Mouse (Mus musculus): Measurements from ENCODE around the gene Ip6k1. TPM values are rescaled to one million over a fixed set of nuclear protein-coding genes. Genes with fewer than 3 reads are reported as not detected.

Gene Ip6k1
- polyA plus RNA-seq, 1 experiment from 2014 or later, result 80.6 TPM

DNA sequence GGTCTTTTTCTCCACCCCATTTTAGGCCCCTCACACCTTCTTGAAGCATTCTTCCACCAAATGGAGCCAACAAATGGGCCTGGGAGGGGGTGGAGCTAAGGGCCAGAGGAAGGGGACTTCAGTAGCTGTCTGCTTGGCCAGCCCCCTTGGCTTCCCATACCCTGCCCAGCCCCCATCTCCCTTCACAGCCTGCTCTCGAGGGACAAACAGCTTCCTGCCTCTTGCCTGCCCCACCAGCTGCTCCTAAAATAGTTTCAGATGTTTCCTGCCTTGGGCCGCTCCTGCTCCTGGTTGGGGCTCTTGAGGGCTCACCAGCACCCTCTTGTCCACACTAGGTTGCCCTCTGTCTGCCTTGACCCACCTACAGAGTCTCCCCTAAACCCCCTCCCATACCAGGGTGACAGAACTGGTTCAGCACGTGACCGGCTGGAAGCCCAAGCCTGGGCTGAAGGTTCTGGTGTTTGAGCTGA is 18.8 kb upstream of the Ip6k1 start:
- H3K27ac ChIP-seq, result peak overlapping the region; percentile 100
- WGBS, result 1% methylated on average over 4 of the region's 4 CpGs
- ATAC-seq (ENCODE audit: insufficient number of reproducible peaks, insufficient read depth, low FRiP score, low TSS enrichment, low read depth), result peak; percentile 32
- H3K9me3 ChIP-seq, result no peaks in the 10 kb centered on the region
- no peaks in the 10 kb centered on the region for H3K27me3 ChIP-seq
- H3K9ac ChIP-seq (replicated peaks), result peak overlapping the region; percentile 91
- H3K4me3 ChIP-seq (replicated peaks), result peak overlapping the region; percentile 77
- H3K4me2 ChIP-seq, result peak overlapping the region; percentile 98
- H3K4me1 ChIP-seq (replicated peaks), result peaks cover 81% of the 10 kb centered on the region
- peaks cover 10% of the 10 kb centered on the region for H3K36me3 ChIP-seq

DNA sequence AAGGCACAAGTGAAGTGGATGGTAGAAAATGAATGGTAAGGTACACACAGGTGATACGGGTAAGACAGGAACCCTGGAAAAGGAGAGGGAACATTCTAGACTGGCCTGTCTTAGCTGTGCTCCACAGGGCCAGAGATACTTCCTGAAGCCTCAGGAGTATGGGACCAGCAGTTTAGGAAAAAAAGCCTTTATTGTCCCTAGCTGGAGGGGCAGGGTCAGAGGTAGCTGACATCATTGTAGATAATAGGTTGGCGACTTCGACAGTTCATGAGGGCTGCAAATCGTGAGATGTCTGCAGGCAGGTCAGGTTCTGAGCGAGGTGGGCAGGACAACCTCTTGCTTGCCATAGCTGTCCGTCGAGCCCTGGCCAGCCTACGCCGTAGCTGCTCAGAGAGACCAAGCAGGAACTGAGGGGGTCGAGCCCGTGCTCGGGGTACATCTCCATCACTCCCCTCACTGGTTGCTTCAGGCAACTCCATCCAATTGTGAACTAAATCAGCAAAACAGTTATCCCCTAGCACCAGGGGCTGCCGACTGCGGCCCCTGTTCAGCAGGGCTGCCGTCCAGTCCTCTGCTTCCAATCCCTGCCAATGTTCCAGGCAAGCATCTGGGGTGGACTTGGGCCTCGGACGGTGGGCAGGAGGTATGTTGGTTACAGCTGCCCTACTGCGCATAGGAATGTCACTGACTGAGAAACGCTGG is 18.1 kb upstream of the Ip6k1 start:
- Histone ChIP-seq H3K27me3 (no peaks in the 10 kb centered on the region), H3K9ac (replicated peaks) (peak overlapping the region; percentile 91), H3K9me3 (no peaks in the 10 kb centered on the region), H3K27ac (peak overlapping the region; percentile 100), H3K4me2 (peak overlapping the region; percentile 98), H3K4me3 (replicated peaks) (peak overlapping the region; percentile 77), H3K4me1 (replicated peaks) (peaks cover 76% of the 10 kb centered on the region), H3K36me3 (peaks cover 10% of the 10 kb centered on the region)
- 19% methylated on average over 19 of the region's 19 CpGs for WGBS
- ATAC-seq (ENCODE audit: insufficient number of reproducible peaks, insufficient read depth, low FRiP score, low TSS enrichment, low read depth), result no peak

DNA sequence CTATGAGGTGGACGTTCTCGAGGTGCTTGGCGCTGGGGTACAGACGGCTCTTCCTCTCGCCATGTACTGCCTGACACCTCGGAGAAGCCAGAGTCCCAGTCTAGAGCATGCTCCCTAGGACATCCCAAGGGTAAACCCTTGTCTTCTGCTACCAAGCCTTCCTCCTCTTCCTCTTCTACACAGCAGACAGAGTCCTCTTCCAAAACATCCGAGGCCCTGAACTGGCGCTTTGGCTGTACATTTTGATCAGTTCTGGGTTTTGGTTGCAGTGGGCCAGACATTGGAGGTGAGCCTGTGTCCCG is 17.6 kb upstream of the Ip6k1 start:
- peak overlapping the region; percentile 91 for H3K9ac ChIP-seq (replicated peaks)
- peak overlapping the region; percentile 77 for H3K4me3 ChIP-seq (replicated peaks)
- peak overlapping the region; percentile 98 for H3K4me2 ChIP-seq
- H3K4me1 ChIP-seq (replicated peaks), result peaks cover 73% of the 10 kb centered on the region
- no peaks in the 10 kb centered on the region for H3K9me3 ChIP-seq
- peaks cover 10% of the 10 kb centered on the region for H3K36me3 ChIP-seq
- H3K27ac ChIP-seq, result peak overlapping the region; percentile 100
- H3K27me3 ChIP-seq, result no peaks in the 10 kb centered on the region
- WGBS, result 21% methylated on average over 9 of the region's 9 CpGs
- no peak for ATAC-seq (ENCODE audit: insufficient number of reproducible peaks, insufficient read depth, low FRiP score, low TSS enrichment, low read depth)

DNA sequence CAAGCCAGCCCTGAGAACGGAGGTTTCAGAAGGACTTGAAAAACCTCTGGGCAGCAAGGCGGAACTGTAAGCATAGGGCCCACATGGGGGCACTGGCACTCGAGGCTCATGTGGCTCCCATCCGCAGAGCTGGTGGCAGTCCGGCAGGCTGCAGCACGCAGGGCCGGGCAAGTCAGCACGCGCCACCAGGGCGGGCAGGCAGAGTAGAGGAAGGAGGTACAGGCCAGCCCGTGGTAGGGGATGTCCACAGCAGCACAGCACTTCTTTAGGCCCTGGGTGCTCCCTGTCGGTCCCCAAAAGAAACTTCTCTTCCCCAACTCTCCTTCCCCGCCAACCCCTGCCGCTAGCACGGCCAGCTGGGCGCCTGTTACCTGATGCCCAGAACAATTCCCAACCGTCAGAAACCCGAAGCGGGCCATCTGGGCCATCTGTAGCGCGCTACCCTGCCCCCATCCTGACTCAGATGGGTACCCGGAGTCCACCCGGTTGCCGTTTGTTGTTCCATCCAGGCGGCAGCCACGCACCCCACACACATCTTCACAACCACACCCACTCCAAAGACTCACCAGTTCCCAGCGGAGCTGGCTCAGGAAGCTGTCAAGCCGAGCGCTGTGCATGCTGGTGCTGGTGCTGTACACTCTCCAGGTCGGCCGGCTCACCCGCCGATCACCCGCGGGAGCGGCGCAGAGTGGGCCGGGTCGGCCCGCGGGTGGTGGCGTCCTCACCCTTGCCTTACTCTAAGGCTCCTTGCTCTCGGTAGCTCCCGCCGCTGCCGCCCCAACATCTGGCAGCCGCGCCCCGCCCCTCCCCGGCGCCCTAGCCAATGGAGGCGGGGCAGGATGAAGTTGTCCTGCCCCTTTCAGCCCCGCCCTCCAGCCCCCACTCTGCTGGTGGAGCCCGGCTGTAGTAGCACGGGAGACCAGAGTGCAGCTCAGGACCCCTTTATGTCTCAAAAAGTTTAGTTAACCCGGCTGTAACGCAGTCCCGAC is 16.9 kb upstream of the Ip6k1 start, which contains the start of gene Inka1:
Gene Inka1 (minus strand): TSS at position 749 of the 989 bp plus-strand sequence.
- Histone ChIP-seq H3K9me3 (no peaks in the 10 kb centered on the region), H3K27ac (peak within 1 kb of the TSS; percentile 100), H3K4me1 (replicated peaks) (peaks cover 66% of the 10 kb centered on the region), H3K9ac (replicated peaks) (peak within 1 kb of the TSS; percentile 91), H3K36me3 (peaks cover 10% of the 10 kb centered on the region), H3K4me2 (peak within 1 kb of the TSS; percentile 98), H3K27me3 (no peaks in the 10 kb centered on the region), H3K4me3 (replicated peaks) (peak within 1 kb of the TSS; percentile 77)
- WGBS, result under 1% methylated on average over 58 of the region's 58 CpGs
- peak; percentile 43 for ATAC-seq (ENCODE audit: insufficient number of reproducible peaks, insufficient read depth, low FRiP score, low TSS enrichment, low read depth)

DNA sequence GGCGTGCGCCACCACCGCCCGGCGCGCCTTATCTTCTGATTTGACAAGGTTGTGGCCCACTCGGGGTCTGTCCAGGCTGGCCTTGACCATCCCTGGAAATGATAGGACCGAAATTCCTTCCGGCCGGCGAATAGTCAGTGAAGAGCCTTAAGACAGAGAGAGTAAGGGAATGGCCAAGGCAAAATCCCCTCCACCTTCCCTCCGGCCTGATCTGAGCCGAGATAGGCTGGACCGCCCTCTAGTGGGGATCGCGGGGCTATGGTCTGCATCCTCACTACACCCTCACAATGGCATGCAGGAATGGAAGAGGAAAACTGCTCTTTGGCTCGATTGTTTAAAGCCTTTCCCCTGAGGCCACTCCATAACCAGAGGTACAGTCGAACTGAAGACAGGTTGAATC is 15.9 kb upstream of the Ip6k1 start:
- no peak for ATAC-seq (ENCODE audit: insufficient number of reproducible peaks, insufficient read depth, low FRiP score, low TSS enrichment, low read depth)

DNA sequence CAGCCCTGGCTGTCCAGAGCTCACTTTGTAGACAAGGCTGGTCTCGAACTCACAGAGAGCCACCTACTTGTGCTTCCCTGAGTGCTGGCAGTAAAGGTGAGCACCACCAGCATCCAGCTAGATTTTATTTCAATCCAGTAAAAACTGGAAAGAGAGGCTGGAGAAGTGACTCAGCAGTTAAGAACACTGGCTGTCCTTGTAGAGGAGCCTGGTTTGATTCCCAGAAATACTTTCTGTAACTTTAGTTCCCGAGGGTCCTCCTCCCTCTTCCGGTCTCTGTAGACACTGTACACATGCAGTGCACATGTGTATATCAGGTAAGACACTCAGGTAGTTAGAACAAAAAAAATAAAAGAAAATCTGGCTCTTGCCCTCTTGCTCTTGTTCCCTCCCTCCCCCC is 14.4 kb upstream of the Ip6k1 start:
- Histone ChIP-seq H3K27me3 (no peaks in the 10 kb centered on the region), H3K9me3 (no peaks in the 10 kb centered on the region), H3K9ac (replicated peaks) (no peak overlapping the region), H3K36me3 (peaks cover 10% of the 10 kb centered on the region; the same call in 1 of the 2 replicates), H3K27ac (peak overlapping the region; percentile 62; the same call in 1 of the 2 replicates), H3K4me1 (replicated peaks) (peaks cover 41% of the 10 kb centered on the region), H3K4me3 (replicated peaks) (no peak overlapping the region), H3K4me2 (no peak overlapping the region)
- 61% methylated on average over 3 of the region's 3 CpGs for WGBS
- ATAC-seq (ENCODE audit: insufficient number of reproducible peaks, insufficient read depth, low FRiP score, low TSS enrichment, low read depth), result no peak

More for the DNA sequence above, 15.9 kb upstream of the Ip6k1 start:
- H3K9me3 ChIP-seq, result no peaks in the 10 kb centered on the region
- peaks cover 57% of the 10 kb centered on the region for H3K4me1 ChIP-seq (replicated peaks)
- peak overlapping the region; percentile 100 for H3K27ac ChIP-seq
- H3K4me3 ChIP-seq (replicated peaks), result peak overlapping the region; percentile 77
- WGBS, result 6% methylated on average over 18 of the region's 18 CpGs
- H3K4me2 ChIP-seq, result peak overlapping the region; percentile 98
- H3K27me3 ChIP-seq, result no peaks in the 10 kb centered on the region
- peak overlapping the region; percentile 35; the same call in 1 of the 2 replicates for H3K9ac ChIP-seq (replicated peaks)
- peaks cover 10% of the 10 kb centered on the region; the same call in 1 of the 2 replicates for H3K36me3 ChIP-seq

DNA sequence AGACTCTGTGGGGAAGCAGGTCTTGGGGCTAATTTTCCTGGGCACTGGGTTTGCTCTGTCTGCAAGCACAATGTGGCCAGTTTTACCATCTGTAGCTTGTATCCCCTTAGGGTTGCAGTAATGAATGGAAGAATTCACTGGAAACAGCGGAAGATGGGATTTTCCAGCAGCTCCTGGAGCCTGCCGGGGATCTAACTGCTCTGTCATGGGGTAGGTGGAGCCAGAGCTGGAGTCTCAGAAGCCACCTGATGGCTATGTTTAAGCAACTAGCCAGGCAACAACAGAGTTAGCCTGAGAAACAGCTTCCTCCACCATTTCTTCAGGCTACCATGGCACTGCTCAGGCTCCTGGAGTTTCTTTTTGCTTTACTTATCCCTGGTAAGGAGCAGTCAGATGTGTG is 10.1 kb upstream of the Ip6k1 start, which contains the start of gene Cdhr4:
Gene Cdhr4 (plus strand): TSS at position 301 of the 400 bp plus-strand sequence.
- no peaks in the 10 kb centered on the region for H3K9me3 ChIP-seq
- no peaks in the 10 kb centered on the region for H3K27me3 ChIP-seq
- 0 out of 2 replicates have a peak within 1 kb of the TSS, but pooled peaks have one; percentile 14 for H3K27ac ChIP-seq
- WGBS, result 42% methylated on average over 2 of the region's 2 CpGs
- H3K4me3 ChIP-seq (replicated peaks), result no peak within 1 kb of the TSS
- peaks cover 12% of the 10 kb centered on the region for H3K4me1 ChIP-seq (replicated peaks)
- no peak for ATAC-seq (ENCODE audit: insufficient number of reproducible peaks, insufficient read depth, low FRiP score, low TSS enrichment, low read depth)
- no peaks in the 10 kb centered on the region for H3K36me3 ChIP-seq
- no peak within 1 kb of the TSS for H3K4me2 ChIP-seq
- H3K9ac ChIP-seq (replicated peaks), result no peak within 1 kb of the TSS

DNA sequence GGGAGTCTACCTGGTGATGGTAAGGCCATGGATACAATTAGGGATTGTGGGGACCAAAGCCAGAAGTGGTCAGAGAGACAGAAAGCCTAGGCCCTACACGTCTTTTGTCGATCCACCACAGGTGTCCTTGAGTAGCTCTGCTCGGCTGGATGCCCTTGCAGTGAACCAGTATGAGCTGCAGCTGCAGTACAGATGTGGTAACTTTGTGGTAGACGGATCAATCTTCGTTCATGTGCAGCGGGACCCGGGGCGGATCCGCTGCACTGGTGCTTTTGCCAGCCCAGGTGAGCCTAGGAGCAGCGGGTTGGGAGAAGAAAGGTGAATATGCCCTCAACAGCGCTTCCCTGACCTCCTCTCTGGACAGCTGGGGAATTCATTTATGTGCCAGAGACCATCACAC is 9.3 kb upstream of the Ip6k1 start:
- Histone ChIP-seq H3K9me3 (no peaks in the 10 kb centered on the region), H3K27ac (0 out of 2 replicates have a peak overlapping the region, but pooled peaks have one; percentile 14), H3K27me3 (no peaks in the 10 kb centered on the region), H3K4me2 (no peak overlapping the region), H3K4me3 (replicated peaks) (no peak overlapping the region), H3K4me1 (replicated peaks) (peaks cover 6% of the 10 kb centered on the region), H3K9ac (replicated peaks) (no peak overlapping the region), H3K36me3 (no peaks in the 10 kb centered on the region)
- no peak for ATAC-seq (ENCODE audit: insufficient number of reproducible peaks, insufficient read depth, low FRiP score, low TSS enrichment, low read depth)
- WGBS, result 81% methylated on average over 11 of the region's 11 CpGs

DNA sequence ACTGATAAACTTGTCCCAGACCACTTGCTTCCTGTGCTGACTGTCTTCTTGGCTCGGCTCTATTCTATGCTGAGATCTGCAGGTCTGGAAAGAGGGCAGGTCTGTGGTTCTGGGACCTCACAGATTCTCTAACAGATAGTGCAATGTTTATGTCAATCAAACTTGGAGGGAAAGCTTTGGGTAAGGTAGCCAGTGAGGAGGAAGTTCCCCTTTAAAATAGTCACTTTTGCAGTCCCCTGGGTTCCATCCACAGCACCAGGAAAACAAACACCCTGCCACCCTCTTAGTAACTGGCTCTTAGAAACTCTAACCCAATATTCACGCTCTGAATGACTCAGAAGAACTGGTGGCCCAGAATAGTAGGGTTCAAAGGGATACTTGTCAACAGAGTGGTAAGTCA is 7.8 kb upstream of the Ip6k1 start:
- no peak overlapping the region for H3K9ac ChIP-seq (replicated peaks)
- no peak for ATAC-seq (ENCODE audit: insufficient number of reproducible peaks, insufficient read depth, low FRiP score, low TSS enrichment, low read depth)
- no peaks in the 10 kb centered on the region; the same call in 1 of the 2 replicates for H3K4me1 ChIP-seq (replicated peaks)
- H3K36me3 ChIP-seq, result no peaks in the 10 kb centered on the region
- no peaks in the 10 kb centered on the region for H3K27me3 ChIP-seq
- WGBS, result 57% methylated on average over 2 of the region's 2 CpGs
- H3K4me2 ChIP-seq, result no peak overlapping the region
- no peaks in the 10 kb centered on the region for H3K9me3 ChIP-seq
- no peak overlapping the region for H3K4me3 ChIP-seq (replicated peaks)
- H3K27ac ChIP-seq, result no peak overlapping the region

DNA sequence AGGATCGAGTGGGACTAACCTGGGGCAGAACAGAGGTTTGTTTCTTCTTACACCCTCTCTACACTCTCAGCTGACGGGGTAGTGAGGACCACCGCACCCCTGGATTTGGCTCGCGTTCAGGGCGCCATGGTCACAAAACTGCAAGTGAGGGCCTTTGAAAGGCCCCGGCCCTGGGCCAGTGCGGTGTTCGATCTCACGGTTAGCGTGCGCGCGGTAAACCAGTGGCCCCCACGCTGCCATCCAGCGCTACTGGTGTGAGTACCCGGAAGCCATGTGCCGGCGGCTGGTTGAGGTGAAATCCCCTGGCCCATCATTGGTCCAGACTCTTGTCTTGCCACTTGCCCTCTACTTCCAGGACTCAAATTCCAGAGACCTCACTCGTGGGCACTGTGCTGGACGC is 6.8 kb upstream of the Ip6k1 start:
- no peak overlapping the region for H3K4me3 ChIP-seq (replicated peaks)
- H3K36me3 ChIP-seq, result no peaks in the 10 kb centered on the region
- no peak overlapping the region for H3K4me2 ChIP-seq
- no peaks in the 10 kb centered on the region; the same call in 1 of the 2 replicates for H3K4me1 ChIP-seq (replicated peaks)
- H3K9me3 ChIP-seq, result no peaks in the 10 kb centered on the region
- H3K9ac ChIP-seq (replicated peaks), result no peak overlapping the region
- no peaks in the 10 kb centered on the region for H3K27me3 ChIP-seq
- no peak overlapping the region for H3K27ac ChIP-seq
- WGBS, result 93% methylated on average over 21 of the region's 21 CpGs
- no peak for ATAC-seq (ENCODE audit: insufficient number of reproducible peaks, insufficient read depth, low FRiP score, low TSS enrichment, low read depth)

DNA sequence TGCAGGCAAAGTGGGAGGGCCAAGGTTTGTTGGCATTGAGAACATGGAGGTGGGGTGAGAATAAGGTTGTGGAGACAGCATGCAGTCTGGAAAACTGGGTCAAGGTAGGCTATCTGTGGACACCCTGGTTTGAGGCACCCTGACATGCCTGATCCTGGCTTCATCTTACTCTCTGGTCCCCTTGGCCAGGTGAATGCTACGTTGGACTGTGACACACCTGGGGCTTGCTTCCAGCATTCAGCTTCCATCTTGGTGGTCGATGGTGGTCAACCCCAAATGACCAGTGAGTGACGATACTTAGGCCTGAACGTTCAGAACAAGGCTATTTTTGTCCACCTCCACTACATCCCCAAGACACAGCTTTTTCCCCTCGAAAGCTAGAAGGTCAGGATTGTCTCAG is 6.3 kb upstream of the Ip6k1 start, which contains the start of gene Gm20662:
Gene Gm20662 (plus strand): TSS at position 301 of the 400 bp plus-strand sequence.
- ATAC-seq (ENCODE audit: insufficient number of reproducible peaks, insufficient read depth, low FRiP score, low TSS enrichment, low read depth), result no peak
- Histone ChIP-seq H3K27ac (no peak within 1 kb of the TSS), H3K9me3 (no peaks in the 10 kb centered on the region), H3K36me3 (no peaks in the 10 kb centered on the region), H3K27me3 (no peaks in the 10 kb centered on the region), H3K9ac (replicated peaks) (no peak within 1 kb of the TSS), H3K4me2 (no peak within 1 kb of the TSS), H3K4me3 (replicated peaks) (no peak within 1 kb of the TSS), H3K4me1 (replicated peaks) (no peaks in the 10 kb centered on the region; the same call in 1 of the 2 replicates)
- WGBS, result 90% methylated on average over 5 of the region's 5 CpGs
